Comparison of ENCODE assay signal across 9 mouse cellular contexts in genomic region chr8:83624739-83625138, GRCm38 (mm10). TPM values are rescaled to one million over a fixed set of nuclear protein-coding genes. Genes with fewer than 3 reads are reported as not detected.
DNase-seq lines count a peak whose midpoint lies in the region; ATAC-seq and TF ChIP-seq lines count a peak whose summit lies in the region.
"Had no signal": no experiment of that assay in that cellular context is flagged by ENCODE, and none has a peak within 500 bp of the region (broad histone marks: within the 10 kb centered on the region; RNA-seq: fewer than 3 reads in every experiment).

No protein-coding gene starts in this region.

- H3K4me3 ChIP-seq in left cerebral cortex, adult 2 months, result no peak overlapping the region
- no peak overlapping the region for H3K4me3 ChIP-seq in intestine, embryonic 15.5 days (replicated peaks)
- H3K4me3 ChIP-seq: myocyte had no signal

- peak; percentile 64 for TF ChIP-seq CTCF in left cerebral cortex, adult 2 months (IDR thresholded peaks at IDR 0.05)

- H3K9ac ChIP-seq in intestine, embryonic 15.5 days, result no peak overlapping the region

- H3K9me3 ChIP-seq in intestine, embryonic 15.5 days, result no peaks in the 10 kb centered on the region

- H3K27me3 ChIP-seq in intestine, embryonic 15.5 days (replicated peaks), result no peaks in the 10 kb centered on the region

- 0 out of 2 replicates have a peak, but pooled peaks have one; percentile 41 for ATAC-seq in intestine, embryonic 15.5 days

- no peaks in the 10 kb centered on the region for H3K36me3 ChIP-seq in intestine, embryonic 15.5 days

- DNase-seq in adrenal gland, postnatal 10 days, result peak; percentile 44
- DNase-seq in adrenal gland, adult 18-20 months (ENCODE audit: low spot score in 2 of 2), result no peak
- DNase-seq in left cerebral cortex, adult 2 months (ENCODE audit: extremely low spot score in 1 of 2, low spot score in 2 of 2), result no peak
- DNase-seq in left cerebral cortex, postnatal 10 days (ENCODE audit: extremely low spot score in 1 of 2, low spot score in 2 of 2), result no peak
- DNase-seq in lung, postnatal 14 days, result peak; percentile 50
- no peak for DNase-seq in right cerebral cortex, adult 18-20 months
- no peak for DNase-seq in ovary, postnatal 36 days (ENCODE audit: low spot score)

- H3K4me2 ChIP-seq in intestine, embryonic 15.5 days (replicated peaks), result no peak overlapping the region

- H3K27ac ChIP-seq in left cerebral cortex, adult 2 months, result no peak overlapping the region
- no peak overlapping the region for H3K27ac ChIP-seq in intestine, embryonic 15.5 days

- intact Hi-C loops in left cerebral cortex, adult 2 months (cut with DNase I), result loop anchor here (5.0 kb wide), 1 partner anchor 57 kb away; the partner anchor contains the start of gene Ndufb7
- intact Hi-C loops in left cerebral cortex, postnatal 10 days (cut with DNase I), result no loop called here

- H3K4me1 ChIP-seq in intestine, embryonic 15.5 days (replicated peaks), result peaks cover 3% of the 10 kb centered on the region; the same call in 1 of the 2 replicates

- 45% methylated on average over 3 of the region's 3 CpGs for WGBS in intestine, embryonic 15.5 days

RNA-seq across cellular contexts. Expression of gene Dnajb1, which starts 16.7 kb away (rescaled TPM):
- total RNA-seq in adrenal gland, postnatal 10 days (2021), result 10 to 100 TPM; 24.7 to 28.8 TPM
- total RNA-seq in adrenal gland, adult 18-20 months (2021), result 10 to 100 TPM; 75.9 to 83.0 TPM
- 10 to 100 TPM; 50.1 to 71.0 TPM for total RNA-seq in left cerebral cortex, adult 2 months (2021)
- 10 to 100 TPM; 35.9 to 36.3 TPM for total RNA-seq in left cerebral cortex, postnatal 10 days (2021)
- polyA plus RNA-seq in intestine, embryonic 15.5 days (2015; fragmentation: Nextera tagmentation; extraction: Ambion mirVana), result 47.0 and 48.2 TPM in 2 replicates

RNA-seq across cellular contexts. Expression of gene Tecr, which starts 17.0 kb away (rescaled TPM):
- 100 to 1,000 TPM; 305 to 336 TPM for total RNA-seq in adrenal gland, postnatal 10 days (2021)
- total RNA-seq in adrenal gland, adult 18-20 months (2021), result 100 to 1,000 TPM; 498 to 523 TPM
- total RNA-seq in left cerebral cortex, adult 2 months (2021), result 100 to 1,000 TPM; 572 to 605 TPM
- total RNA-seq in left cerebral cortex, postnatal 10 days (2021), result 100 to 1,000 TPM; 642 to 649 TPM
- polyA plus RNA-seq in intestine, embryonic 15.5 days (2015; fragmentation: Nextera tagmentation; extraction: Ambion mirVana), result 610 and 639 TPM in 2 replicates

RNA-seq across cellular contexts. Expression of gene Gipc1, which starts 27.7 kb away (rescaled TPM):
- total RNA-seq in adrenal gland, postnatal 10 days (2021), result 10 to 100 TPM; 51.4 to 52.5 TPM
- 10 to 100 TPM; 26.2 to 29.8 TPM for total RNA-seq in adrenal gland, adult 18-20 months (2021)
- total RNA-seq in left cerebral cortex, adult 2 months (2021), result 10 to 100 TPM; 84.6 to 88.2 TPM
- 10 to 100 TPM; 84.0 to 86.7 TPM for total RNA-seq in left cerebral cortex, postnatal 10 days (2021)
- polyA plus RNA-seq in intestine, embryonic 15.5 days (2015; fragmentation: Nextera tagmentation; extraction: Ambion mirVana), result 163 and 166 TPM in 2 replicates

RNA-seq across cellular contexts. Expression of gene Ptger1, which starts 41.7 kb away (rescaled TPM):
- 1 to 10 TPM in 1 of 2 experiments, under 1 TPM in 1; 0.75 to 1.4 TPM for total RNA-seq in adrenal gland, postnatal 10 days (2021)
- total RNA-seq in adrenal gland, adult 18-20 months (2021), result under 1 TPM; 0.45 to 0.99 TPM
- 1 to 10 TPM in 1 of 2 experiments, under 1 TPM in 1; 0.95 to 2.2 TPM for total RNA-seq in left cerebral cortex, adult 2 months (2021)
- total RNA-seq in left cerebral cortex, postnatal 10 days (2021), result under 1 TPM; 0.71 to 0.77 TPM
- 1.2 and 1.6 TPM in 2 replicates for polyA plus RNA-seq in intestine, embryonic 15.5 days (2015; fragmentation: Nextera tagmentation; extraction: Ambion mirVana)

RNA-seq across cellular contexts. Expression of gene Ndufb7, which starts 58.3 kb away (rescaled TPM):
- 100 to 1,000 TPM; 340 to 396 TPM for total RNA-seq in adrenal gland, postnatal 10 days (2021)
- 100 to 1,000 TPM; 220 to 282 TPM for total RNA-seq in adrenal gland, adult 18-20 months (2021)
- 100 to 1,000 TPM; 144 to 147 TPM for total RNA-seq in left cerebral cortex, adult 2 months (2021)
- total RNA-seq in left cerebral cortex, postnatal 10 days (2021), result 100 to 1,000 TPM; 141 to 145 TPM
- 370 and 398 TPM in 2 replicates for polyA plus RNA-seq in intestine, embryonic 15.5 days (2015; fragmentation: Nextera tagmentation; extraction: Ambion mirVana)

Comparison
In these comparisons a context has a peak if more than half of its experiments do, and no peak if none do; other contexts are left out.
1. DNase-seq: peak in adrenal gland, postnatal 10 days (single experiment) and lung, postnatal 14 days (single experiment); none in adrenal gland, adult 18-20 months (0 of 2), left cerebral cortex, adult 2 months (0 of 2), left cerebral cortex, postnatal 10 days (0 of 2), right cerebral cortex, adult 18-20 months (single experiment) and ovary, postnatal 36 days (single experiment).